Mouse (Mus musculus) gastrocnemius, postnatal 25 days (tissue): Measurements from ENCODE around the gene Ube2n. TPM values are rescaled to one million over a fixed set of nuclear protein-coding genes. Genes with fewer than 3 reads are reported as not detected.

Experiments used
- DNase-seq: peaks from one replicate; pipeline ENCODE4 v3.0.0; 2022
- long read RNA-seq, 2 experiments: library from polyadenylated mRNA; stranded (forward); transcript quantifications; one replicate each; pipeline ENCODE4 v2.0.0; 2021
- total RNA-seq, 2 experiments: library from RNA; stranded (reverse); gene quantifications; 1 replicate in 1 of 2; 2 replicates in 1 of 2; pipeline ENCODE4 v1.2.3; 2021

Gene Ube2n
- 10 to 100 TPM; 66.4 to 73.6 TPM for total RNA-seq
- long read RNA-seq, experiment 1, transcript Ube2n-201 (4 exons, 3,867 nt), result major isoform, 65 of 71 reads
- long read RNA-seq, experiment 1, partial matches to known transcripts, result 1 of 71 reads
- long read RNA-seq, experiment 1, other reads (novel, unspliced or antisense), result 4 of 71 reads
- long read RNA-seq, experiment 2, transcript Ube2n-201 (4 exons, 3,867 nt), result major isoform, 71 of 77 reads
- long read RNA-seq, experiment 2, partial matches to known transcripts, result 1 of 77 reads
- long read RNA-seq, experiment 2, other reads (novel, unspliced or antisense), result 5 of 77 reads

- DNase-seq, result peak; percentile 99
These were observed at the start of gene Ube2n for GRCm38 (mm10) chr10:95514656-95515292. Gene Ube2n (plus strand): TSS chr10:95515145.

- no peak for DNase-seq
These were observed 49.5 kb upstream of the Ube2n start for GRCm38 (mm10) chr10:95465485-95465896.

GRCm38 (mm10) chr10:95468894-95469293, 46.1 kb upstream of the Ube2n start:
- DNase-seq, result no peak

GRCm38 (mm10) chr10:95471186-95471585, 43.8 kb upstream of the Ube2n start:
- no peak for DNase-seq

GRCm38 (mm10) chr10:95471889-95472547, 42.9 kb upstream of the Ube2n start:
- no peak for DNase-seq

- peak; percentile 54 for DNase-seq
These were observed 39.0 kb upstream of the Ube2n start for GRCm38 (mm10) chr10:95475923-95476322.

GRCm38 (mm10) chr10:95477516-95477915, 37.4 kb upstream of the Ube2n start:
- no peak for DNase-seq

GRCm38 (mm10) chr10:95489653-95490052, 25.3 kb upstream of the Ube2n start:
- peak; percentile 15 for DNase-seq

- no peak for DNase-seq
These were observed 20.7 kb upstream of the Ube2n start for GRCm38 (mm10) chr10:95494268-95494667.

GRCm38 (mm10) chr10:95501033-95501432, 13.9 kb upstream of the Ube2n start:
- no peak for DNase-seq

- peak; percentile 84 for DNase-seq
These were observed 13.4 kb upstream of the Ube2n start, which contains the start of gene Mrpl42 for GRCm38 (mm10) chr10:95501463-95502081. Gene Mrpl42 (minus strand): TSS chr10:95501940.

GRCm38 (mm10) chr10:95503443-95504235, 11.3 kb upstream of the Ube2n start:
- no peak for DNase-seq

GRCm38 (mm10) chr10:95504341-95504740, 10.6 kb upstream of the Ube2n start:
- DNase-seq, result no peak

GRCm38 (mm10) chr10:95508126-95508525, 6.8 kb upstream of the Ube2n start:
- DNase-seq, result no peak

GRCm38 (mm10) chr10:95508793-95509192, 6.2 kb upstream of the Ube2n start:
- no peak for DNase-seq

GRCm38 (mm10) chr10:95509263-95509662, 5.7 kb upstream of the Ube2n start:
- no peak for DNase-seq

GRCm38 (mm10) chr10:95512635-95513034, 2.3 kb upstream of the Ube2n start:
- DNase-seq, result no peak

GRCm38 (mm10) chr10:95513768-95514556, 983 bp upstream of the Ube2n start:
- DNase-seq, result no peak

- DNase-seq, result peak; percentile 57
These were observed 467 bp downstream of the Ube2n start for GRCm38 (mm10) chr10:95515293-95515931.

GRCm38 (mm10) chr10:95517656-95518055, 2.7 kb downstream of the Ube2n start:
- DNase-seq, result no peak
